Mouse (Mus musculus) T-helper 1 cell (primary cell): ENCODE measurements around the gene Fbxw4.

ENCODE experiments used
- in situ Hi-C: fragments of 300-600 bp; cut with MboI, MseI; formaldehyde crosslinking; loops from one replicate; pipeline ENCODE4 v1.15.1; 2025; ENCODE audit warnings: high pct_unique_total_duplicates

Fbxw4 gene

DNA sequence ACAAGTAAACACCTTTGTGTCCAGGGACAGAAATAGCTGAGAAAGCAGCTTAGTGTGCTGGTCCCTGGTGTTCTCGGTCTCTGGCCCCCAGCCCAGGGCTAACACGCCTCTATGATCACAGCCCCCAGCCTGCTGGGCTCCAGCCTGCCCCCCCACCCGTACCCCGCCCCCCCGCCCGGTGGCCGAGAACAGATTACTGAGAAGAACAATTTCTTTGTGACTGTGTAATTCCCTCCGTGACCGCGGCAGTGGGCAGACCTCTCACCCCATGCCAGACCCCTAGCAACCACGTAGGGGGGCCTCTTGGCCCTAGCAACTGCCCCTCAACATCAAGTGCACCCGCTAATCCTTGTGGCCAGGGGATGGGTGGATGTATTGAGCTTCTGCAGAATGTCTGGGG lies 79.9 kb downstream of the Fbxw4 start:
- in situ Hi-C loops: no loop called here

DNA sequence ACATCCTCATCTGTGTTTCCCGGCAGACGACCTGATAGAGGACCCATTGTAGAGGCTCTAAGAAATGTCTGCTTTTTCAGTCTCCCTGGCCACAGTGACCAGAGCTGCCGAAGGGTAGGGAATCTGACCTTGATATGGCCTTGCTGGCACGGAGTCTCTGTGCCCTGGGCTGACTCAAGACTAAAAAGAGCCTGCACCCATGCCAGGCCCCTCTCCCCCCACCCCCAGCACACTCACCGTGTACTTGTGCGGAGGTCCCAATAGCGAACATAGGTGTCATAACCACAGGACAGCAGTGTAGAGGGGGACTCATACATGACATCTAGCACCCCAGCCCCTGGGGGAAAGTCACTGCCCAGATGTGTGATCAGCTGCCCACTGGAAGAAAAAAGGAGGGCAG lies 80.7 kb downstream of the Fbxw4 start:
- in situ Hi-C loops: no loop called here

DNA sequence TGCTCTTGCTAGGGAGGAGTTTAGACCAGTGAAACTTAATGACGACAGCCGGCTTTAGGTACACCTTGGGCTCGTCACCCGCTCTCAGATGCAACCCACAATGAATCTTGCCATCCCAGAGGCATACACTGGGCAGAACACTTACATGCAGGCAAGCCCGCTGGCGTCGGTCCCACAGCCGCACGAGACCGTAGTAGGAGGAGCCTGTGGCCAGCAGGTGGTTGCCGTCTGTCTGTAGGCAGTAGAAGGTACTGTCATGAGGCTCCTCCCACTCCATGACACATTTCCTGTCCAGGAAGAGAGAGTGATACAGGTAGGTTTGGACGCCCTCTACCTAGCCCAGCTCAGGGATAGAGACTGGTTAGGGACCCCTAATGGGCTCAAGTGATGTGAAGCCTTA lies 81.1 kb downstream of the Fbxw4 start:
- in situ Hi-C loops: no loop called here

DNA sequence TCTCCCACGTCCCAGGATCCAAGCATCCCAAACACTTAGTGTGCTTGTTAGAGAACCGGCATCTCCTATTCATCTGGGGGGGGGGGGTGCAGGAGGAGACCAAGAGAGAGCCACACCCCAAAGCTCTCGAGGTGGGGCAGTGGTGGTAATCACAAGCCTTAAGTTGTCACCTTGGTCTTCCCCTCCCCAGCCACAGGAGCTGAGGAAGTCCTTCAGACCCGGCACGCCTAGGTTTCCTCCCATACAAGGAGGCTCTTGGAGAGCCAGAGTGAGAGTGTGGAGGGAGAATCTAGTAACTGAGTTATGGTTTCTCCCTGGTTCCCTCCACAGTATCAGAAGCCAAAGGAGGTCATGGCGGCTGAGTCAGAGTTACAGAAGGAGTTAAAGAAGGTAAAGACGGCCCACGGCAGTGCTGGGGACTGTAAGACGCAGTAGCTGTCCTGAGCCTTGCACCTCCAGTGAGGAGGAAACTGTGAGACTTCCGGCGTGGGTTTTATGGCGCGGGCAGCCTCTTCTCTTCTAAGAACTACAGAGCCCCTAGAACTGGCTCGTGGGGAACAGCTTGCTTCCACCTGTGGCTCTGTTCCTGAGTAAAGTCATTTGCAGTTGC lies 82.9 kb downstream of the Fbxw4 start:
- in situ Hi-C loops: no loop called here

DNA sequence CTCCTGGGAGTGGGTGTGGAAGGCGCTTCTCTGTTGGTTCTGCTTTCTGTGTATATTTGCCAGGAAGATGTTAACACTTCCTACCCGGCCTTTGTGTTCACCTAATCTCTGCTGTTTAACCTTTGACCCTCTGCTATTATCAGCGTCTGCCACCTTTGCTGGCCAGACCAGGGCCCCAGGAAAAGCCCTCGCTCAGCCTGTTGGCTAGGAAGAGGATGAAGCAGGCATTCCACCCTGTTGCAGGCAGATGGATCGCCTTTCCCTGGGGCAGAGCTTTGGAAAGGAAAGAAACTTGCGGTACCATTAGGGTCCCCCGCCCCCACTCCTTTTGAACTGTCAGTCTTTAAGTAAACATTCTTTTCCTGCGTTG lies 84.5 kb downstream of the Fbxw4 start:
- in situ Hi-C loops: no loop called here

DNA sequence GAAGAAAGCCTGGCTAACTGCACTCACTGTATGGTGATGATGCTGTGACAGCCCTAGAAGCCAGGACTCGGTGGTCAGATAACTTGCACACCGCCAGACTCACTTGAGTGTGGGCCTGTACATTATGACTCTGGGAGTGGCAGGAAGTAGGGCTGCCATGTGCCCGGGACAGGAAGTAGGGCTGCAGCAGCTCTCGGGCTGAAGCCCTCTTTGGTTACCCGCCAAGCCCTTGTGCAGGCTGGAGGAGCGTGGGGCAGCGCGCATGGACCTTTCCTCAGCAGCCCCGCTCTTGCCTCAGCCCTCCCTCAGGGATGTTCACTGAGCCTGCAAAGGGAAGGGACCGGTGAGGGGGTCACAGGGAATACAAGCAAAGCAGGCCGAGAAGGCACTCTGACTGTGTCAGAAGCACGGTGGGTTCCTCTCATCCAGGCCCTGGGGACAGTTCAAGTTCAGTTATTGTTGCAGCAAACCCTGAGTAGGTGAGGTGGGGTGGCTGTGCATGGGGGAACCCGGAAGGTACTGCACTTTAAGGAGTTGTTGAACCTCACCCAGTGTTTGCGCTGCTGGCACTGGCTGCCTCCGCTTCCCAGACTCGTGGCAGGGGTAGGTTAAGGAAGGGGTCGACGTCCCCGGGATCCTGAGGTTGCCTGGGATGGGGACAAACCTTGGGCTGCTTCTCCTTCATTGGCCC lies 85.0 kb downstream of the Fbxw4 start:
- in situ Hi-C loops: loop anchor here (5.0 kb wide), 1 partner anchor 172 kb away; the partner anchor contains the start of gene Npm3

DNA sequence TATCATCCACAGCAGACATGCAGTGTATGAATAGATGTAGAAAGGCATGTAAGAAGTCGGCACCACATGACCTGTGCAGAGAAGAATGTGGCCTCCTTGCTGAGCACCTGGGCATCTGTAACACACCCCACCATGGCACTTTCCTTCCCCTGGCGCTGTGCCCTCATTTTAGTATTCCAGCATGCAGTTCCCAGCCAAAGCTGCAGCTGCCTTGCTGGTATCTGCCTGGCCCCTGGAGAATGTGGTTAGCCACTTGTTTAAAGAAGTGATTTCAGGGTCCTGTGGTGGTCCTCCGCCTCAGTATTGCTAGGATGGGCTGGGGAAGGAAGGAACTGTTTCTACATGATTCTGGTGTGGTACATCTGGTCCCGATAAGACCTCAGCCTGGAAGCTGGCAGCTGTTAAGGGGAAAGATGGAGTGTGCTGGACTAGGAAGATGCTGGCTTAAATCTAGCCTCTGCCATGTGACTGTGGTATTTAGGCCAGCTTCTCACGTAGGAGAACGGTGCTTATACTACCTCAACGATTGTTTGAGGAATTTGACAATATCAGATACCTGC lies 85.7 kb downstream of the Fbxw4 start:
- in situ Hi-C loops: loop anchor here (5.0 kb wide), 1 partner anchor 173 kb away; the partner anchor contains the start of gene Npm3

DNA sequence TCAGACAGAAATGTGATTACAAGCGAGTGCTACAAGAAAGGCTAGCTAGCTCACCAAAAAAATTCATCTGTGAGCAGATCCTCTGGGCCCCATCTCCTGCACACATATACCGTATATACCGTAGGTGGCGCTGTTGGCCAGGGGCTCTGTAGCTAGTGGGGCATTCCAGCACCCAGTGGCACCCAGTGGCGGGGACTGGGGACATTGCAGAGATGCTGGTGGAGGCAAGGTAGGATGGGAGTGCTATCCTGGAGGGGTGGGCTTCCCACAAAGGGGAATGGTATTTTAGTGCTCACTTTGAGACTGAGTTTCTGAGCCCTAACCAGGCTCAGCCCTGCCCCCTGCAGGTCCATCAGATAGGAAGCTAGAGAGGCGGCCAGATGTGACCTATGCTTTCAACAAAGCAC lies 86.2 kb downstream of the Fbxw4 start:
- in situ Hi-C loops: loop anchor here (5.0 kb wide), 1 partner anchor 173 kb away; the partner anchor contains the start of gene Npm3

DNA sequence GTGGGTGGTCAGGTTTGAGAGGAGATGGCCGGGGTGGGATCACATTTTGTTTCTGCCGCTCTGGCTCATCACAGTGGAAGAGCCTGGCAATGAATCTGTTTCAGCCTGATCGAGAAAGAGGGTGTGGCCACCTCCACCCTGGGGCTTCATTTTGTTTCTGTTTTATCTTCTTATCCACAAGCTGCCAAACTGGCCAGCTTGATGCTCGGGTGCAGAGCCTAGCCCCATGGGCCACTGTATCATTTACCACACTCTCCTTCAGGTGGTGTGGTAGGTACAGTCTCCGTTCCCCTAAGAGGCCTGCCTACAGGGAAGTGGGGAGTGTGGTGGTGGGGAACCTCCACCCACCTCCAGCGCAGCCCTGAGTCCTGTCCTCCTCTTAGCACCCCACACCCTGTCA lies 87.1 kb downstream of the Fbxw4 start:
- in situ Hi-C loops: loop anchor here (5.0 kb wide), 1 partner anchor 174 kb away; the partner anchor contains the start of gene Npm3

DNA sequence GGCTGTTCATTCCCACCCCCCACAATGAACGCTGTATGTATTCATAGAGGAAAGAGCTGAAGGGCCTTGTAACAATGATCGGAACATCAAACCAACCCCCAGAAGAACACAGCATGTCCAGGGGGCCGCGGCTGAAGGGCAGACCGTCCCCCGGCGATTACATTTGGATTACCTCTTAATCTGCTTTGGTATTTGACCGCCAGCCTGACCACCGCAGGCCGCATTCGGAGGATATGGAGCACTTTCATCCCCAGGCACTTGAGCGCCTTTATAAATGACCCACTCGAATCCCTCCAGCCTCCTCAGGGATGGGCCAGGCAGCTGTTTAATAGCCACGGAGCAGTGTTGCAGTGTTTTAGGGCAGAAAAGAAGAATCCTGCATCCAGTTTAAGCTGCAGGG lies 92.7 kb downstream of the Fbxw4 start:
- in situ Hi-C loops: no loop called here

DNA sequence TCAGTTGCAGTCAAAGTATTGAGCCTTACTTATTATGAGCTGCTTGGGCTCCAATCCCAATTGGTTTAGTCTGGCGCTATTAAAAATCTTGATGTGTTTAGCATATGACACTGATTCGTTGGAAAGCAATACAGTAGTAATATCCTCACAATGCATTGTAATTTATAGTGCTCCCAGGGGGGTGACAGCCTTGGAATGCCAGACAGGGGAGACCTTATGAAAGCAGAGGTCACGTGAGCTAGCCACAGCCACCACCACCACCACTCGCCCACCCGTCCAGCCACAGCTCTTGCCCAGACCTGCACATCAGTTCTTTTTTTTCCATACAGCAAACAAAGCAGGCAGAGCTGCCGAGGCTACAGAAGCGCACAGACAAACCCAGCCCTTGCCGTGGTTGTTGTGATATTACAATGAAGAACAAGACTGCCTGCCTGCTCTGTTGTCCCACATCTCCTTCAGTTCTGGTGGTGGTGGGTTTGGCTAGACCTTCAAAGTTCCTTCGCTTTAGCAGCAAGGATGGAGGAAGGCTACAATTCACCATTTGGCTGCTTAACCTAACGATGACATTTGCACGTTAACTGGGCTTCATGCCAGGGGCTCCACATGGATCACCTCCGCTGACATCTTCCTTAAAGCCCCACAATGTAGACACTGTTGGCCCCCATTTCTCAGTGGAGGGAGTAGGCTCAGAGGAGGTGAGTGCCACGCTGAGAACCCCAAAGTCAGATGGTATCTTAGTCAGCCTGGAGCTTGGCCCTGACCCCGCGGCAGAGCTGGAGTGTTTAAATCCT lies 94.0 kb downstream of the Fbxw4 start:
- in situ Hi-C loops: no loop called here

DNA sequence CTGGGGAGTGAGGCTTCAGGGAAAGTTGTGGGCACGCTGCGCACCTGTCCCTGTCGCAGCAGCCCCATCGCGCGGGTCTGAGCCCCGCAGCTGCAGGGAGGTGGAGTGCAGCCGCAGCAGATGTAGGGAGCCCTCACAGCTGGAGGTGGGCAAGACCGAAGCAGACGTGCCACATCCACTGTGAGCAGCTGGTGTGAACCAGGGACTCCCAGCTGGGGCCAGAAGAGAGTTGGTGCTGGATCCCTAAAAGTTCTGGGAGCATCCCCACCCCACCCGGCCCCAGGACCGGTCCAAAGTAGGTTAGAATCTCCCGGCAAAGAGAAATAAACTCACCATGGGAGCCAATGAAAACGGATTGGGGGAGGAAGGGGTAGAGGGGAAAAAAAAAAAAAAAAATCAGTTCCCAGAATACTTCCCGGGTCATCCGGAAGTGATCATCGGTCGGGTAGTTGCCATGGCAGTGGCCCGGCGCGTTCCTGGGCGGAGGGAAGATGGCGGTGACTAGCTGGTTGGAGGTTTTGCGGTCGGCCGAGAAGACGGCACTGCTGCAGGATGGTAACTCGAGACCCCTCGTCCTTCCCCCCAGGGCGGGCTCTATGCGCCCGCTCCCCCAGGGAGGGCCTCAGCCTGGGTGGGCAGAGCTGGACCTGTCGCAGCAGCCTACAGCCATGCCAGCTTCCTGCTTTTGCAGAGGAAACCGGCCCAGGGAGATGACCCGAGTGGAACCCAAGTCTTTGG lies 99.8 kb downstream of the Fbxw4 start, which contains the start of the genes Poll and Gm17018:
Gene Poll (minus strand): TSS at position 379 of the 738 bp plus-strand sequence.
Gene Gm17018 (plus strand): TSS at position 463 of the 738 bp plus-strand sequence.
- in situ Hi-C loops: no loop called here

DNA sequence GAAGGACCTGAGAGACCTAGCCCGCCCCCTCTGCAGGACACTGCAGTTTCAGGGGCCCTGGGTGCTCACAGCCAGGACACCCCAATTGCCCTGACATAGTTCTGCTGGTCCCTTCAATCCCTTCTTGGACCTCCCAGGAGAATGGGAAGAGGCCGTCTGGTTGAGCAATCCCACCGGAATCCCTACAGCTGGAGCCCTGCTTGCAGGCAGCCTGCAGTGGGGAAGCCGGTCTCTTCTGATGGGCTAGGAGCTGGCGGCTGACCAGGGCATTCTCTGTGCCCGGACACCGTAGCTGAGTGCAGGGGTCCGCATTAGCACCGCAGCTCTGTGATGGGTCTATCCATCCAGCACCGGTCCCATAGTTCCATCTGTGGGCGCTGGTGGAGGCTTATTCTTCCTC lies 106.0 kb downstream of the Fbxw4 start:
- in situ Hi-C loops: no loop called here

DNA sequence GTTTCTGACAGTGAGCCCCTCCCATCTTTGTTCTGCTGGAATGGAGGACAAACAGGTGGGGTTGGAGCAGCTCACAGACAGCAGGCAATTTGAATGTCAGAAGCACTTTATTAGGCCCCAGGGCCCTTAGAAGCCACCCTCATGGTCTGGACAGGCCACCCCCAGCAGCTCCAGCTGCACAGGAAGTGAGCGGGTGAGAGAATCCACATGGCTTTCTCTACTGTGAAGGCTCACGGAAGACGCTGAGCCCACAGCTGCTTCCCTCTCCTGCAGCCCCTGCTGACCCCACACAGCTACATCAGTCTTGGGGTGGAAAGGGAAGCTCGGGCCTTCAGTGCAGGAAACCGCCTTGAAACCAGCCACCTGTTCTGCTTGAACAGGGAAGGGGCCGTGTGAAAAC lies 107.9 kb downstream of the Fbxw4 start:
- in situ Hi-C loops: no loop called here

DNA sequence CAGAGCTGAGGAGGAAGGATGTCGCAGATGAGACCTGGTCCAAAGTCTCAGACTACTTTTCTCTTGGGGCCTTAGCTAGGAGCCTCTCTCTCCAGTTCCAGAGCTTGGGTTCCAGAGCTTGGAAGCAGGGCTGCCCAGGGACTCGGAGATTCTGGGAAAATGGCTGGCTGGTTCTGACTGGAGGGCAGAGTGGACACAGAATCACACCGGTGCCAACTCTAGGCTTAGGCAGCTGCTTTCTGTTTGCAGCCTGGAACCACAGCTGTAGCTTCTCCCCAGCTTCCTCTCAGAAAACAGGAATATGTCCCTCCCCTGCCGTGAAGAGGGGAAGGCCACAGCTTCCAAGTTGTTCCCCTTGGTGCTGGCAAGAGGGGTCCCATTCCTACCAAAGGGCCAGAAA lies 110.2 kb downstream of the Fbxw4 start:
- in situ Hi-C loops: loop anchor here (5.0 kb wide), 1 partner anchor 313 kb away; the partner anchor contains the start of gene Lbx1

DNA sequence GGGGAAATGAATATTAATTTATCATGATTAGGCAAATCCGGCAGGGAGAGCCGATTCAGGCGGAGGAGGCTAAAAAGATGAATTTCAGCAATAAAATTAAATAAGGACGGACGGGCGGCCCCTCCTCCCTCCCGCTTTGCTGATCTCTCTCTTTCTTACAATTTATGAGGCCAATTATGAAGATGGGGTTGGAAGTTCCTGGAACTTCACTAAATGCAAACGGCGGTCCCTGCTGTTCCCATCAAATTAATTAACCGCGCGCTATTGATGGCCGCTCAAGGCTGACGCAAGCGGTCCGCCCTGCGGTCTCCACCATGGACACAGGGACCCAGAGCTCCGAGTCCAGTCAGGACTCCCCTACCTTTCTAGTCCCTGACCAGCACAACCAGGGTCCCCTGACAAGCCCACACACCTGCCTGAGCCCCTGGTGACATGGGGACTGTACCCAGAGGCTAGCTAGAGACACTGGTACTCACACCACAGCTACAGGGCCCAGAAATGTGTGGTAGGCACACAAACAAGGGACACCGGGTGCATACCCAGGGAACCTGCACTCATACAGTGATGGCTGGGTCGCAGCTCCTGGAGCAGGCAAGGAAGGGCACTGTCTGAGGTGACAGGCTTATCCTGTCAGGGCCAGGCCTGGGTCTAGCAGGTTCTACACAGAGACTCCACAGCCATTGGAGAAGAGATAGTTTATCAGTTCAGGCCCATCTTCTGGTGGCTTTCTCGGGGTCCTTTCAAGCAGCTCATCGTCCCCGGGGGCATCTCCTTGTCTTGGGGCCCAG lies 110.8 kb downstream of the Fbxw4 start:
- in situ Hi-C loops: loop anchor here (5.0 kb wide), 1 partner anchor 312 kb away; the partner anchor contains the start of gene Lbx1

DNA sequence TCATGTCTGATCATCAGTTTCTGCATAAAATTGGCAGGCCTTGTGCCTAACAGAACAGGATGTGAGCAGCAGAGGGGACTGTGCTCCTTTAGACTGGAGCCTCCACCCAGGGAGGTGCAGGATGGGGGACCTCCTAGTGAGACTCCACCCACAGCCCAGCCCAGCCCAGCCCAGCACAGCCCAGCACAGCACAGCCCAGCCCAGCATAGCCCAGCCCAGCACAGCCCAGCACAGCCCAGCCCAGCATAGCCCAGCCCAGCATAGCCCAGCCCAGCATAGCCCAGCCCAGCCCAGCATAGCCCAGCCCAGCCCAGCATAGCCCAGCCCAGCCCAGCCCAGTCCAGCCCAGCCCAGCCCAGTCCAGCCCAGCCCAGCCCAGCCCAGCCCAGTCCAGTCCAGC lies 111.9 kb downstream of the Fbxw4 start:
- in situ Hi-C loops: loop anchor here (5.0 kb wide), 1 partner anchor 311 kb away; the partner anchor contains the start of gene Lbx1

DNA sequence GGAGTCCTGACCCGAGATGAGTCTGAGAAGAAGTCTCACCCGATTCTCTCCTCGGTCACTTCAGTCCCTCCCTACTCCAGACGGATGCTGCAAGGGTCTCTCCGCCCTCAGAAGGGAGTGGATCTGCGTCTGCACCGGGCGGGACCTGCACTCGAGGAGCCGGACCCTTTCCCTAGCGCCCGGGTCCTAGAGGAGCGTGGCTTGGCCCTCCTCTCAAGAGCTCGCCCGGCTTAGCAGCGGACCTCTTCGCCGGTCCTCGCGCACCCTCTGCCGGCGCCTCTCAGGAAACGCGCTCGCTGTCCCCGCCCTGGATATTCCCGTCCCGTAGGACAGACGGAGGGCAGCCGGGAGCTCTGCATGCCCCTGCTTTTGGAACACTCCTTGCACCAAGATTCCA lies 115.2 kb downstream of the Fbxw4 start:
- in situ Hi-C loops: loop anchor here (5.0 kb wide), 1 partner anchor 308 kb away; the partner anchor contains the start of gene Lbx1

DNA sequence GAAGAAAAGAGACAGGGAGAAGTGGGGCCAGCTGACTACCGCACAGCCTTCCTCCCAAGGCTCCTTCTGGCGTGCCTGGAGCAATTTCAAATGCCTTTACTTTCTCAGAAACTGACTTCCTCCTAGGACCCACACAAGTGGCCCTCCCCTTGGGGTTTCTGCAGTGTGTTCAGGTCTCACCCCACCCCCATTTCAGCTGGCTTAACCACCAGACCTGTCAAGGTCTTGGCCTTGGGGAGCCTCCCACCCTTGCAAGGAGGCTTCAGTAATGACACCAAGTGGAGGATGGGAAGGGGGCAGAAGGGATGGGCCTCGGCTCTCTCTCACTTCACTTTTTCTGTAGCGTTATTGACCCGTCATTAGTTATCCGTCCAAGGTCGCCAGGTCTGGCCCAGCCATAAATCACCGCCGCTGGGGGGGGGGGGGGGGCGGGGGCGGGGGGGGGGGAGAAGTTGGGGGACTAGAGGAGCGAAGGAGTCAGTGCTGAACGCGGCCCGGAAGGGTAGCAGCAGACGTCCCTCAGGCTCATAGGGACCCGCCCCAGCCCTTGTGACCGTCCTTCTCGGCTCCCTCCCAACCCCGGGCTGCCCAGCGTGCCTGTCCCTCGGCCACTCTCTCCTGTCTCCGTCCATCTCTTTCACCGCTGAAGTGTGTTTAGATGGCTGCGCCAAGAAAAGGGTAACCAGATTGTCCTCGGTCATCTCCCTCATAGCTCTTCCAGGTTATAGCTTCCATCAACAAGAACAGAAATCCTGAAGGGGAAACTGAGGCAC lies 115.8 kb downstream of the Fbxw4 start:
- in situ Hi-C loops: no loop called here
